Mouse (Mus musculus) retina, embryonic 14.5 days (tissue): Measurements from ENCODE around the gene Ift20.
"Not testable (repeated sequence)": the region's sequence is repeated elsewhere in the genome, so short reads cannot be mapped to it uniquely, and the experiment has no call there.

ENCODE experiments used
- DNase-seq: peaks from one replicate; pipeline ENCODE4 v3.0.0-alpha.2; 2015; ENCODE audit warnings: low spot score

Ift20 gene

GRCm38 (mm10) chr11:78523241-78523955 is 12.8 kb upstream of the Ift20 start:
- DNase-seq: no peak

- no peak for DNase-seq
Measured at GRCm38 (mm10) chr11:78524838-78525237, 11.3 kb upstream of the Ift20 start.

GRCm38 (mm10) chr11:78528714-78529113 is 7.4 kb upstream of the Ift20 start:
- DNase-seq: no peak

GRCm38 (mm10) chr11:78530001-78530400 is 6.2 kb upstream of the Ift20 start:
- DNase-seq: no peak

- DNase-seq: no peak
Measured at GRCm38 (mm10) chr11:78531046-78531445, 5.1 kb upstream of the Ift20 start.

GRCm38 (mm10) chr11:78531515-78531914 is 4.6 kb upstream of the Ift20 start:
- not testable (repeated sequence) for DNase-seq

- DNase-seq: no peak
Measured at GRCm38 (mm10) chr11:78534516-78534915, 1.6 kb upstream of the Ift20 start.

GRCm38 (mm10) chr11:78535376-78536079 is 633 bp upstream of the Ift20 start:
- DNase-seq: peak; percentile 61

GRCm38 (mm10) chr11:78536690-78537084 is 526 bp downstream of the Ift20 start:
- DNase-seq: no peak

- no peak for DNase-seq
Measured at GRCm38 (mm10) chr11:78540358-78540757, 4.2 kb downstream of the Ift20 start.

GRCm38 (mm10) chr11:78544449-78545111 is 8.4 kb downstream of the Ift20 start:
- no peak for DNase-seq

GRCm38 (mm10) chr11:78545181-78545580 is 9.0 kb downstream of the Ift20 start:
- DNase-seq: no peak

- no peak for DNase-seq
Measured at GRCm38 (mm10) chr11:78547718-78548460, 11.7 kb downstream of the Ift20 start.

GRCm38 (mm10) chr11:78549491-78549987 is 13.4 kb downstream of the Ift20 start:
- no peak for DNase-seq

- peak; percentile 96 for DNase-seq
Measured at GRCm38 (mm10) chr11:78550168-78551058, 14.3 kb downstream of the Ift20 start, which contains the start of gene Tmem97. TSS of gene Tmem97 (minus strand) at chr11:78550777.

GRCm38 (mm10) chr11:78551059-78551398 is 14.9 kb downstream of the Ift20 start:
- no peak for DNase-seq

GRCm38 (mm10) chr11:78555623-78556022 is 19.5 kb downstream of the Ift20 start:
- DNase-seq: no peak

GRCm38 (mm10) chr11:78556070-78556469 is 19.9 kb downstream of the Ift20 start:
- no peak for DNase-seq

GRCm38 (mm10) chr11:78557241-78557640 is 21.1 kb downstream of the Ift20 start:
- peak; percentile 20 for DNase-seq

GRCm38 (mm10) chr11:78560447-78560846 is 24.3 kb downstream of the Ift20 start:
- peak; percentile 90 for DNase-seq

GRCm38 (mm10) chr11:78566775-78567174 is 30.6 kb downstream of the Ift20 start:
- no peak for DNase-seq
